ENCODE assay signal across 13 mouse cellular contexts in genomic region chr4:149416417-149416816, GRCm38 (mm10). TPM values are rescaled to one million over a fixed set of nuclear protein-coding genes. Genes with fewer than 3 reads are reported as not detected.
A peak's percentile ranks its signal among the peaks of the same experiment; 100 is the strongest.
DNase-seq lines count a peak whose midpoint lies in the region; ATAC-seq and TF ChIP-seq lines count a peak whose summit lies in the region.
"Had no signal": no experiment of that assay in that cellular context is flagged by ENCODE, and none has a peak within 500 bp of the region (broad histone marks: within the 10 kb centered on the region; RNA-seq: fewer than 3 reads in every experiment).

No protein-coding gene starts in this region.

- DNase-seq in heart, adult 2 months, result no peak
- DNase-seq in kidney, postnatal 14 days, result no peak
- no peak for DNase-seq in embryonic facial prominence, embryonic 11.5 days (ENCODE audit: low spot score)
- no peak for DNase-seq in limb, embryonic 11.5 days (ENCODE audit: low spot score)
- no peak for DNase-seq in thymus, postnatal 4 days
- no peak for DNase-seq in layer of hippocampus, postnatal 10 days (ENCODE audit: low spot score in 2 of 2)
- DNase-seq: heart, postnatal 36 days; lung, postnatal 36 days had no signal

- ATAC-seq in heart, embryonic 12.5 days (ENCODE audit: insufficient number of reproducible peaks, low FRiP score), result no peak
- ATAC-seq in kidney, embryonic 15.5 days (replicated peaks; ENCODE audit: low FRiP score), result no peak
- ATAC-seq in embryonic facial prominence, embryonic 11.5 days (replicated peaks; ENCODE audit: insufficient number of reproducible peaks, low FRiP score, low TSS enrichment, low read depth), result no peak
- no peak for ATAC-seq in limb, embryonic 11.5 days (ENCODE audit: insufficient number of reproducible peaks, low FRiP score, low TSS enrichment, low read depth)

- no peak overlapping the region for H3K4me2 ChIP-seq in heart, embryonic 12.5 days
- 0 out of 2 replicates have a peak overlapping the region, but pooled peaks have one; percentile 17 for H3K4me2 ChIP-seq in kidney, embryonic 15.5 days
- H3K4me2 ChIP-seq in embryonic facial prominence, embryonic 11.5 days (ENCODE audit: low read depth, low read length), result no peak overlapping the region
- no peak overlapping the region for H3K4me2 ChIP-seq in limb, embryonic 11.5 days (ENCODE audit: low read depth, severe bottlenecking)

- H3K36me3 ChIP-seq in heart, adult 2 months (ENCODE audit: control insufficient read depth, insufficient read depth, low read length), result peaks cover 4% of the 10 kb centered on the region
- H3K36me3 ChIP-seq in heart, embryonic 12.5 days, result peaks cover 8% of the 10 kb centered on the region
- H3K36me3 ChIP-seq in kidney, embryonic 15.5 days, result peaks cover 12% of the 10 kb centered on the region; the same call in 1 of the 2 replicates
- no peaks in the 10 kb centered on the region for H3K36me3 ChIP-seq in embryonic facial prominence, embryonic 11.5 days (replicated peaks; ENCODE audit: control insufficient read depth, insufficient read depth, low read depth, low read length)
- H3K36me3 ChIP-seq in limb, embryonic 11.5 days (ENCODE audit: control insufficient read depth, insufficient read depth, low read length), result no peaks in the 10 kb centered on the region

- WGBS in heart, adult 2 months, result 65% methylated on average over 10 of the region's 10 CpGs
- WGBS in heart, embryonic 12.5 days, result 73% methylated on average over 10 of the region's 10 CpGs
- WGBS in kidney, embryonic 15.5 days, result 66% methylated on average over 10 of the region's 10 CpGs
- 70% methylated on average over 10 of the region's 10 CpGs for WGBS in embryonic facial prominence, embryonic 11.5 days
- whole genome bisulfite sequencing in limb, embryonic 11.5 days, result 69% methylated on average over 10 of the region's 10 CpGs

- H3K9ac ChIP-seq in heart, adult 2 months (ENCODE audit: low read depth, low read length), result no peak overlapping the region
- no peak overlapping the region for H3K9ac ChIP-seq in heart, embryonic 12.5 days
- no peak overlapping the region for H3K9ac ChIP-seq in kidney, embryonic 15.5 days
- no peak overlapping the region for H3K9ac ChIP-seq in embryonic facial prominence, embryonic 11.5 days (replicated peaks; ENCODE audit: low read length)
- H3K9ac ChIP-seq in limb, embryonic 11.5 days (ENCODE audit: low read length), result no peak overlapping the region

- peak overlapping the region; percentile 36 for H3K27ac ChIP-seq in heart, adult 2 months
- no peak overlapping the region for H3K27ac ChIP-seq in heart, embryonic 12.5 days (ENCODE audit: poor library complexity, severe bottlenecking)
- H3K27ac ChIP-seq in kidney, embryonic 15.5 days, result peak overlapping the region; percentile 74
- H3K27ac ChIP-seq in embryonic facial prominence, embryonic 11.5 days (replicated peaks; ENCODE audit: low read depth, low read length), result peak overlapping the region; percentile 6; the same call in 1 of the 2 replicates
- 0 out of 2 replicates have a peak overlapping the region, but pooled peaks have one; percentile 63 for H3K27ac ChIP-seq in limb, embryonic 11.5 days (replicated peaks; ENCODE audit: low read depth, low read length)
- H3K27ac ChIP-seq: layer of hippocampus, adult 2 months had no signal

- intact Hi-C loops in heart, adult 2 months (cut with DNase I), result no loop called here

- no peak overlapping the region for H3K4me3 ChIP-seq in heart, adult 2 months
- H3K4me3 ChIP-seq in heart, embryonic 12.5 days, result no peak overlapping the region
- H3K4me3 ChIP-seq in kidney, embryonic 15.5 days (replicated peaks), result no peak overlapping the region
- no peak overlapping the region for H3K4me3 ChIP-seq in embryonic facial prominence, embryonic 11.5 days (ENCODE audit: low read depth, low read length)
- H3K4me3 ChIP-seq in limb, embryonic 11.5 days (ENCODE audit: low read depth, low read length), result no peak overlapping the region
- H3K4me3 ChIP-seq: layer of hippocampus, adult 2 months had no signal

- TF ChIP-seq EP300 in heart, adult 2 months (IDR thresholded peaks at IDR 0.05; ENCODE audit: insufficient read depth, low read depth, low read length), result no peak

- peaks cover 28% of the 10 kb centered on the region for H3K4me1 ChIP-seq in heart, adult 2 months (ENCODE audit: control insufficient read depth, insufficient read depth, low read length)
- H3K4me1 ChIP-seq in heart, embryonic 12.5 days (replicated peaks), result peaks cover 53% of the 10 kb centered on the region
- peaks cover 44% of the 10 kb centered on the region for H3K4me1 ChIP-seq in kidney, embryonic 15.5 days
- H3K4me1 ChIP-seq in embryonic facial prominence, embryonic 11.5 days (ENCODE audit: control insufficient read depth, insufficient read depth, low read length), result peaks cover 9% of the 10 kb centered on the region
- H3K4me1 ChIP-seq in limb, embryonic 11.5 days (ENCODE audit: control insufficient read depth, insufficient read depth, low read length), result peaks cover 35% of the 10 kb centered on the region

- H3K9me3 ChIP-seq in heart, embryonic 12.5 days (replicated peaks), result no peaks in the 10 kb centered on the region
- H3K9me3 ChIP-seq in kidney, embryonic 15.5 days (replicated peaks), result no peaks in the 10 kb centered on the region
- H3K9me3 ChIP-seq in embryonic facial prominence, embryonic 11.5 days (replicated peaks; ENCODE audit: control insufficient read depth, low read length), result no peaks in the 10 kb centered on the region
- H3K9me3 ChIP-seq in limb, embryonic 11.5 days (ENCODE audit: control insufficient read depth, low read length), result no peaks in the 10 kb centered on the region

- H3K79me2 ChIP-seq in heart, adult 2 months (replicated peaks; ENCODE audit: control insufficient read depth, insufficient read depth, low read length), result peaks cover 7% of the 10 kb centered on the region; the same call in 1 of the 2 replicates

- H3K27me3 ChIP-seq in heart, adult 2 months (ENCODE audit: control insufficient read depth, insufficient read depth, low read length), result no peaks in the 10 kb centered on the region
- H3K27me3 ChIP-seq in heart, embryonic 12.5 days (replicated peaks), result no peaks in the 10 kb centered on the region
- H3K27me3 ChIP-seq in kidney, embryonic 15.5 days, result no peaks in the 10 kb centered on the region
- H3K27me3 ChIP-seq in embryonic facial prominence, embryonic 11.5 days (ENCODE audit: control insufficient read depth, insufficient read depth, low read length), result no peaks in the 10 kb centered on the region
- no peaks in the 10 kb centered on the region for H3K27me3 ChIP-seq in limb, embryonic 11.5 days (ENCODE audit: control insufficient read depth, insufficient read depth, low read length)

- TF ChIP-seq POLR2A in heart, adult 2 months (IDR thresholded peaks at IDR 0.05; ENCODE audit: insufficient read depth, low read depth, low read length), result no peak

- no peak for TF ChIP-seq CTCF in heart, adult 2 months (IDR thresholded peaks at IDR 0.05)

RNA-seq across cellular contexts. Expression of gene Ube4b, which starts 10.1 kb away (rescaled TPM):
- 10 to 100 TPM; 39.6 to 41.6 TPM for total RNA-seq in heart, adult 2 months (2021)
- 37.5 and 40.2 TPM in 2 replicates for polyA plus RNA-seq in heart, adult 2 months (2012; rRNA removed)
- 50.3 and 58.3 TPM in 2 replicates for polyA plus RNA-seq in heart, embryonic 12.5 days (2016; fragmentation: Nextera tagmentation; extraction: Ambion mirVana)
- polyA plus RNA-seq in kidney, embryonic 15.5 days (2015; fragmentation: Nextera tagmentation; extraction: Ambion mirVana), result 48.1 and 49.6 TPM in 2 replicates
- polyA plus RNA-seq in embryonic facial prominence, embryonic 11.5 days (2014; fragmentation: Nextera tagmentation; extraction: Ambion mirVana), result 54.2 and 54.5 TPM in 2 replicates
- 49.5 and 58.5 TPM in 2 replicates for polyA plus RNA-seq in limb, embryonic 11.5 days (2014; fragmentation: Nextera tagmentation; extraction: Ambion mirVana)
- 100 to 1,000 TPM; 113 to 119 TPM for total RNA-seq in layer of hippocampus, postnatal 10 days (2021)

RNA-seq across cellular contexts. Expression of gene Rbp7, which starts 38.4 kb away (rescaled TPM):
- 10 to 100 TPM; 56.2 to 61.6 TPM for total RNA-seq in heart, adult 2 months (2021)
- 8.7 and 22.9 TPM in 2 replicates for polyA plus RNA-seq in heart, adult 2 months (2012; rRNA removed)
- polyA plus RNA-seq in heart, embryonic 12.5 days (2016; fragmentation: Nextera tagmentation; extraction: Ambion mirVana), result 2.4 and 3.4 TPM in 2 replicates
- polyA plus RNA-seq in kidney, embryonic 15.5 days (2015; fragmentation: Nextera tagmentation; extraction: Ambion mirVana), result 0.77 and 0.90 TPM in 2 replicates
- polyA plus RNA-seq in embryonic facial prominence, embryonic 11.5 days (2014; fragmentation: Nextera tagmentation; extraction: Ambion mirVana), result not detected in 2 replicates
- polyA plus RNA-seq in limb, embryonic 11.5 days (2014; fragmentation: Nextera tagmentation; extraction: Ambion mirVana), result not detected in 2 replicates
- total RNA-seq in layer of hippocampus, postnatal 10 days (2021), result not detected
- total RNA-seq: layer of hippocampus, adult 2 months; left cerebral cortex, postnatal 25 days had no signal
- polyA plus RNA-seq: C2C12 had no signal
